Mouse (Mus musculus) urinary bladder, postnatal 25 days (tissue): ENCODE measurements at regions not wholly inside any gene's neighbourhood (a gene's known extent, or its start where the extent isn't known, plus 50 kb on each side); places are given as distances from the start of the nearest gene placed in this dataset.

ENCODE experiments used
- DNase-seq: peaks from one replicate; pipeline ENCODE4 v3.0.0; 2022; ENCODE audit warnings: low spot score

DNA sequence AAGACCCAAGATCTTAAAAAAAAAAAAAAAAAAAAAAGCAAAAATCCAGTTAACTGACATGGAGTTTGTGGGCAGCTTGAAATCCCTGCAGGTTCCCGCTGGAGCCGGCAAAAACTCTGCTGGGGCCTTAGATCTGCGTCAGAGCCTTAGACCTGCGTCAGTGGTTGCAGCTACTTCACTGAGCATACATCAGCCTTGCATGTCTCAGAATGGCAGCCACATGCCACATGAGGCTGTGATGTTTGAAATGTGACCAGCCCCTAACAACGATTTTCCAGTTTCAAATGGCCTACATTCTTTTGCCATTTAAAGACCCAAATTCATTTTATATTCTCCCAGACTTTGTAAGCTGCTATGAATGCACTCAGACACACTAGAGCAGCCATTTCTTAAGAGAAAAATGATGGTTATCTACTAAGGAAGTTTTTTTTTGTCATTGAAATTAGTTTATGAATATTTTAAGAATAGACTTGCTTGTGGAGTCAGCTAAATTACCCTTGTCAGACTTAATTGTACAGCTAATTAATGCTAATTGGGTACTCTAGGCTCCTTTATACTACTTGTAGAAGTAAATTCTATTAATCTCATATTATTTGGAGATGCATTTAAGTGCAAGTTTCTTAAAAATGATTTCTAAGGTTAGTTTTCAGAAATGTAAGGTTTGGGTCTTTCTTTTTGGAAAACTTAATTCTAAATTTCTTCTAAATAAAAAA lies 70.8 kb downstream of the Toporsl start:
- DNase-seq: no peak

DNA sequence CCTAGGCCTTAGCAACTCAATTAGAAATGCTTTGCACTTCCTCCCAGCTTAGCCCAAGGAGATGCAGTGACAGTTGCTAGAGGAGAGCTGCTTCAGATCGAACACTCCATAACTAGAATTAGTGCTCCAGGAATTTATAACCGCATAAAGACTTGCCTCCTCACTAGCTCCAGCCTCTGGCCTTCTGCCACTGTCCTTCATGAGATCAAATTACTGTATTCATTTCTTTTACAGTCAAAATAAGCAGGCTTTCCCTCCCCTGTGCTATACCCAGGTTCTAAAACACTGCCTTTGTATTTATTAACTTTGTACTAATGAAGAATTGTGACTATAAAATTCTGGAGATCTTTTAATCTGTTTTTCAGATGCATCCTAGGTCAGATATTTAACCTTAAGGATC lies 104.8 kb upstream of the Olfr275 start:
- DNase-seq: no peak

DNA sequence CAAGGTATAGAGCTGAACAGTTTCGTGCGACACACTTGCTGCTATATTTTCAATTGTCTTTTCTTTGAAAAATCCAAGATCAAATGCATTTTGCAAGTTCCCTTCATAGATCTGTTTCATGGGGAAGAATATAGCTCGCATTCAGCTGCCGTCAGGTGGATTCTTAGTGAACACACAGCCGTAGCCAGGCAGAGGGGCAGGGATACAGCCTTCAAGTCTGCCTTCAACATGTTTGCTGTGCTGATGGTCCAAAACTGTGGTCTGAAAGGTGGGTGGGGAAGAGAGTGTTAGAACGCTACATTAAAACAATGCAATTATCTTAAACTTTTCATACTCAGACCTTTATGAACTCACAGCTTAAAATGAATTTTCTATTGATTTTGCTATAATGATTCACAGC lies 88.2 kb upstream of the Olfr275 start:
- DNase-seq: no peak

GRCm38 (mm10) chr4:52726625-52727297 lies 87.6 kb upstream of the Olfr275 start:
- peak; percentile 31 for DNase-seq

DNA sequence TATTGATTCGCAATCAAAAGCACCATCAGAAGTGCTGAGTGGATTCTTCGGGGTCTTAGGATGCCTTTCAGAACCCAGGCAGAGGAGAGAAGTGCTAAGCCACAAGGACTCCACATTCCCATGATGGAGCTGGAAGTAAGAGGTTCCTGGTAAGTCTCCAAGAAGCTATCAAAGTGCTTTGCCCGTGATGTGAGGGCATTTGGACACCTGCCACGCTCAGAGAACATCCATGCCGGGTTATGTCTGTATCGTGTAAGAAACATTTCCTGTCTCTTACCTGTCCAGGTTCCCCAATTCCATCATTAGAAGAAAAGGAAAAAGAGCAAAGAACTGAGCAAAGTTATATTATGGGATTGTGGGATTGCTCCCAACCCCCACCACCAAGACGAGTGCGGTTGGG lies 81.3 kb upstream of the Olfr275 start:
- no peak for DNase-seq

GRCm38 (mm10) chr4:52739543-52740474 lies 74.6 kb upstream of the Olfr275 start:
- no peak for DNase-seq

DNA sequence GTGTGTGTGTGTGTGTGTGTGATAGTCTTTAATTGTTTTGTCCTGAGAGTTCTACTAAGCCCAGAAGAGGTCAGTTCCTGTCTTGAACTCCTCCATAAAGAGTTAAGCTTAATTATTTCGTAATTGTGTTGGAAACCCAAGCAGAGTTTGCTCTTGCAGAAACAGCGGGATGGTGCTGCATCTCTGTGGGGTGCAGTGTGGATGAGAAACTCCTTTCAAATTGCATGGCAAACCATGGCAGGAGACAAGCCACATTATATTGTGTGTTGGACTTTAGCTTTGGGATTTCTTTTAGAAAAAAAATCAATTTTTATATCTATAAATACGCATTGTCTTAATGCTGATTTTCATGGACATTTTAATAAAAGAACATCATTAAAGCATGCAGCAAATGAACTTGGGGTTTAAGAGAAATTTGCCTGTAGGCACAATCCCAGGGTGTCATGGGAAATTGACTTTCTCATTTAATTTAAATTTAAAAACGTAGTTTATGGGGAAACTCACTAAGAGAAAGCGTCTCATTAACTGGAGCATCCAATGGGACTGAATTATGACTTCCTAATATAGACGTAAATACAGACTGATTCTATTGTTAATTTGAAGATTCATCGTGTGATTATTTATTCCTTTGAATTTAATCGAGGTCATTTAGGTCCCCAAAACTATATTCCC lies 61.4 kb upstream of the Olfr275 start:
- no peak for DNase-seq
